Mouse (Mus musculus) adipocyte (in vitro differentiated cells): ENCODE data around the gene Gm10837.

Experiments
- DNase-seq: peaks from one replicate; pipeline ENCODE4 v3.0.0-alpha.2; 2016; ENCODE audit warnings: low spot score

The Gm10837 gene

GRCm38 (mm10) chr14:122479461-122480109 is 10.8 kb upstream of the Gm10837 start:
- DNase-seq = no peak

GRCm38 (mm10) chr14:122480355-122480754 is 10.0 kb upstream of the Gm10837 start:
- DNase-seq = no peak

- no peak for DNase-seq
Observed at GRCm38 (mm10) chr14:122481181-122481580, 9.2 kb upstream of the Gm10837 start.

- DNase-seq = no peak
Observed at GRCm38 (mm10) chr14:122482081-122483023, 8.0 kb upstream of the Gm10837 start.

DNA sequence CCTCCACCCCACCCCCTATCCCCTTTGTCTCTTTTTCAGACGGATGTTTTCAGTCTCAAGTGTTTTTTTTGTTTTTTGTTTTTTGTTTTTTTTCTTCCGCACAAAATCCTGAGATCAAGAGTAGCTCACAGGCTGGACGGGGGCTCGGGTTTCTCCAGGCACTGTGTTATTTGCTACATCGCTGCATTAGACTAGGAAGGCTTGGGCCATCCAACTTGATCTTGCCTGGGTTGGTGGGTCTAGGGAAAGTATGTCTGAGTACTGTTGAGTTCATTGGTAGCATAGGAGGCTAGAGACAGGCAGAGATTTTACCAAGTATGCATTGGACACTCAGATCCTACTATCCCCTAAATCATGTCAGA is 7.4 kb upstream of the Gm10837 start:
- DNase-seq = no peak

- DNase-seq = no peak
Observed at GRCm38 (mm10) chr14:122483556-122484421, 6.6 kb upstream of the Gm10837 start.

DNA sequence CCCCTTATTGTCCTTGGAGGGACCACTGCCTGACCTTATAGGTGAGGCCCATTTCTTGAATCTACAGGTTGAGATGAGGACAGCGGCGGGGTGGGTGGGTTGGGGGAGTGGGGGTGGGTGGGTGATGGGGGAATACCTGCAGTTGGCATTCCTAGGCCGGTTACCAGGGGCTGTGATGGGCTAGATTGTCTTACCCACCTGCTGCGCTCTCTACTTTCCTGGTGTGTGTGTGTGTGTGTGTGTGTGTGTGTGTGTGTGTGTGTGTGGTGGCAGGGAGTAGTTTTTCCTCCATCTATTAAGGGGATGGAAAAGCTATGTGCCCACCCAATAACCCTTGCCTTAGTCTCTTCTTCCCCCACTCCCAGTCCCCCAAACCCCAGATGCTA is 5.9 kb upstream of the Gm10837 start:
- no peak for DNase-seq

DNA sequence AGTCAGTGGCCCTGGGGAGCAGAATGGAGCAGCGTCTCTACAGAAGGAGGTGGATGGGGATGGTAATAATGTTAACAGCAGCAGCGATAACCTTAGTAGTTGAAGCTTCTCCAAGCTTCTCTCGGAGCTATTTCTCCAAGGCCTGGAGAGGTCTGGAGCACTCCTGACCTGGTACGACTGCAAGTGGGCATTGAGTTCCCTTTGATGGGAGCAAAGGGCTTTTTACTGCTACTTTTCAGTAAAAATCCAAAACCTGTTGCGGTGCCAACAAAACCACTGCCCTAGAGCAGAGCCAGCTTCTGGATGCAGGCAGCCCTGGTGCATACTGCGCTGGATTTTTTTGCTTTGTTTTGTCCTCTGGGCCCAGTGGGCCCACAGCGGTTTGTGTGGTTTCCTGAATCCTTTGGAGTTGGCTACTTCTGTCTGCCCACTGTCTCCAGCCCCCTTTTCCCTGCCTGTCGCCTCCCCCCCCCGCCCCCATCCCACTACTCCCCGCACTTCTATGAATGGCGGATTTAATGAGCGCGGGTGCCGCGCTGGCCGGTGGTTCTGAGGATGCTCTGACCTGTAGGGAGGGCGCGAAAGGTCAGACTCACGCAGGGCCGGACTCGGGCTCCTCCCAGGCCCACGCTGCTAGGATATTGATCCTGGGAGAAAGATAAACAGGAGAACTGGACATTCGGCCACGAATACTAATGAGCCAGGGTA is 5.4 kb upstream of the Gm10837 start:
- no peak for DNase-seq

GRCm38 (mm10) chr14:122485635-122486181 is 4.7 kb upstream of the Gm10837 start:
- no peak for DNase-seq

GRCm38 (mm10) chr14:122486611-122487010 is 3.8 kb upstream of the Gm10837 start:
- DNase-seq = no peak

GRCm38 (mm10) chr14:122487366-122487765 is 3.0 kb upstream of the Gm10837 start:
- no peak for DNase-seq

DNA sequence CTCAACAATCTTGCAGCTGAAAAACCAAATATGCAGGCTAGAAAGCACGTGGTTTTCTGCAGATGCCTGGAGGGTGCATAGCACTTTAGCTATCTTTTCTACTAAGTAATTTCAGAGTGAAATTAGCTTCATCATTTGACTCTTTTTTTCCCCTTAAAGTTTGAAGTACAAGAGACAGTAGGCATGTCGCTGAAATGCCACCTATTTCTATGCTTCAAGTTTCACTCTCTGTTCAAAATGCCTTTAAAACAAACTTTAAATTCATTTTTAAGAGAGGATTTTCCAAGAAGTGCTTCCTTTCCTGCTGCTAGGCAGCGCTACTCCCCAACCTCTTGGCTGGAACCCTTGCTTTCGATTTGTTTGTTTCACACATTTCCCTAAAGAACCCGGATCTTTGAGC is 1.3 kb upstream of the Gm10837 start:
- no peak for DNase-seq

DNA sequence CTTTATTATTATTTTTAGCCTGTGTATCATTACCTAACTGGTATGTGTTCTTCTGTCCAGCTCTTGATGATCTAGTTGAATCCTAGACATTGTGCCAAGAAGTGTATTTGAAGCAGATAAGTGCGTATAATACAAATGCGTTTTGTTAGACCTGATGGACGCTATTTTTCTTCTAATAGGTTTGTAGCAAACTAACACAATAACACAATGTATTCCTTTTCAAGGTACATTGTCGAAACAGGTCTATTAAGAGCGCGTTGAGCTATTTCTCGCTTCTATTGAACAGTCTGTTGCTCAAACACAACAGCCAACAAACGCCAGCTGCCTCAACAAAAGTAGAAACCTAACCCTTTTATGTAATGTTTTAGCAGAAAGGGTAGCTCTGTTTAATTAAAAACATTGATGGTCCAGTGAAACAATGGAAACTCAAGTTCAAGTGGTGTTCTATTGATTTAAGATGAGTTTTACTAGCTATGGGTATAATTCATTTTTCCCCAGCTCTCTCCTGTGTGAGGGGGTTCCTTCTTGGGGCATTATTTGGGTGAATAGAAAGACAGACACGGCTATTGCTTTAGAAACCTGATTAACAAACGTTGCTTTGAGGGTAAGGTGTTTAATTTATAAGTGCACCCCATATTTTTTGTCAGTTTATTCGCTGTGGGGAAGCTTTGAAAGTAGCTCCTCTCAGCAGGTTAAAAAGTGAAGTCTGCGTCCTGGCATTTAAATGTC is 536 bp upstream of the Gm10837 start:
- DNase-seq = no peak

- DNase-seq = no peak
Observed at GRCm38 (mm10) chr14:122491521-122491920, 1.1 kb downstream of the Gm10837 start.

GRCm38 (mm10) chr14:122492015-122492414 is 1.6 kb downstream of the Gm10837 start:
- DNase-seq = no peak

DNA sequence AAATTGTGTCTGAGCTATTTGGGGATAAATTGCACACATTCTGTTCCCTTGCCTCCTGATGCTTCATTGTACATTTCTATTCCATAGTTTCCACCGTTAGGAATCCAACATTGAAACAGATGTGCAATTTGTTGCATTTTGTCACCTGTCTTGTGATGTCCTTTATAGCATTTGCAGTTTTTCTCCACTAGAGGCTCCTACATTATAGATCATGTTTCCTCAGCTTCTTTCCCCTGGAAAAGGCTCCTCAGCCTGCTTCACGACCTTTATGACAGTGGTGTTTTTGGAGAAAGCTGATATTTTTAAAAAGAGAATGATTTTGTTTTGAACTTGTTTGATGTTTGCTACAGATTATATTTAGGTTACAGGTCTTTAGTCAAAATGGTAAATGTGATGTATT is 18.7 kb downstream of the Gm10837 start:
- peak; percentile 56 for DNase-seq

- no peak for DNase-seq
Observed at GRCm38 (mm10) chr14:122511519-122511918, 21.1 kb downstream of the Gm10837 start.

DNA sequence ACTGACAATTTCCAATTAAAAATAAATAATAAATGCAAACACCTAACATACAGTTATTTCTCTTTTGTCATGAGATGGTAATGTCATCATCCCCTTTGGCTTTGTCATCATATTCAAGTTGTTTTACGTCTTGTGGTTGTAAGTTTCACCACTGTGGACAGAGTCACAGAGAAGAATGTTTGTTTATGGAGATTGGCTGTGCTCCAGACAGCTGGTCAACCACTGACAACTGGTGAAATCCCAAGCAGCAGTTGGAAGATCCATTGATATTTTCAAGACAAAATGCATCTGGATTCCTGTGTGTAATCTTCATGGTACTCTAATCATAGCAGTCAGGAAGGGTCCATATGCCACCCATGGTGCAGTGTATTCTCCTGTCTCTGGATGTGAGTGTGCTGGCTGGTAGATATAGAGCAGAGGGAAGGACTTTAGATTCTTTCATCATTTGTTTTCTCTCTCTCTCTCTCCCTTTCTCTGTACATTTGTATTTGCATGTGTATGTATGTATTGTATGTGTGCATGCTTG is 23.2 kb downstream of the Gm10837 start:
- peak; percentile 60 for DNase-seq

- no peak for DNase-seq
Observed at GRCm38 (mm10) chr14:122528475-122528874, 38.1 kb downstream of the Gm10837 start.
